Mouse (Mus musculus): ENCODE results near the gene Dock7. TPM values are rescaled to one million over a fixed set of nuclear protein-coding genes. Genes with fewer than 3 reads are reported as not detected.

Dock7 gene
- polyA plus RNA-seq, 1 experiment from 2014 or later, result 94.2 TPM

- Histone ChIP-seq H3K4me2 (replicated peaks) (peak overlapping the region; percentile 69), H3K27me3 (no peaks in the 10 kb centered on the region), H3K4me3 (peak overlapping the region; percentile 97), H3K4me1 (peaks cover 9% of the 10 kb centered on the region), H3K9ac (peak overlapping the region; percentile 94), H3K27ac (peak overlapping the region; percentile 100), H3K36me3 (no peaks in the 10 kb centered on the region; the same call in 1 of the 2 replicates), H3K9me3 (no peaks in the 10 kb centered on the region)
- WGBS, result under 1% methylated on average over 66 of the region's 66 CpGs
- peak; percentile 22 for ATAC-seq (ENCODE audit: insufficient number of reproducible peaks, insufficient read depth, low FRiP score, low TSS enrichment)
These were observed 196.4 kb downstream of the Dock7 start for GRCm38 (mm10) chr4:98924071-98924905.

GRCm38 (mm10) chr4:98923568-98924070 lies 197.1 kb downstream of the Dock7 start, which contains the start of gene Usp1:
Gene Usp1 (plus strand): TSS chr4:98923810.
- Histone ChIP-seq H3K9me3 (no peaks in the 10 kb centered on the region), H3K27me3 (no peaks in the 10 kb centered on the region), H3K4me2 (replicated peaks) (peak within 1 kb of the TSS; percentile 80), H3K36me3 (no peaks in the 10 kb centered on the region), H3K27ac (peak within 1 kb of the TSS; percentile 100), H3K4me1 (peaks cover 9% of the 10 kb centered on the region), H3K9ac (peak within 1 kb of the TSS; percentile 94), H3K4me3 (peak within 1 kb of the TSS; percentile 97)
- ATAC-seq (ENCODE audit: insufficient number of reproducible peaks, insufficient read depth, low FRiP score, low TSS enrichment), result peak; percentile 16
- under 1% methylated on average over 66 of the region's 67 CpGs for WGBS

GRCm38 (mm10) chr4:98922643-98923567 lies 197.8 kb downstream of the Dock7 start:
- peak; percentile 95 for ATAC-seq (ENCODE audit: insufficient number of reproducible peaks, insufficient read depth, low FRiP score, low TSS enrichment)
- Histone ChIP-seq H3K27me3 (no peaks in the 10 kb centered on the region), H3K36me3 (no peaks in the 10 kb centered on the region), H3K4me3 (peak overlapping the region; percentile 97), H3K9me3 (no peaks in the 10 kb centered on the region), H3K9ac (peak overlapping the region; percentile 85), H3K4me2 (replicated peaks) (peak overlapping the region; percentile 80), H3K4me1 (peaks cover 9% of the 10 kb centered on the region), H3K27ac (peak overlapping the region; percentile 100)
- WGBS, result under 1% methylated on average over 53 of the region's 53 CpGs

DNA sequence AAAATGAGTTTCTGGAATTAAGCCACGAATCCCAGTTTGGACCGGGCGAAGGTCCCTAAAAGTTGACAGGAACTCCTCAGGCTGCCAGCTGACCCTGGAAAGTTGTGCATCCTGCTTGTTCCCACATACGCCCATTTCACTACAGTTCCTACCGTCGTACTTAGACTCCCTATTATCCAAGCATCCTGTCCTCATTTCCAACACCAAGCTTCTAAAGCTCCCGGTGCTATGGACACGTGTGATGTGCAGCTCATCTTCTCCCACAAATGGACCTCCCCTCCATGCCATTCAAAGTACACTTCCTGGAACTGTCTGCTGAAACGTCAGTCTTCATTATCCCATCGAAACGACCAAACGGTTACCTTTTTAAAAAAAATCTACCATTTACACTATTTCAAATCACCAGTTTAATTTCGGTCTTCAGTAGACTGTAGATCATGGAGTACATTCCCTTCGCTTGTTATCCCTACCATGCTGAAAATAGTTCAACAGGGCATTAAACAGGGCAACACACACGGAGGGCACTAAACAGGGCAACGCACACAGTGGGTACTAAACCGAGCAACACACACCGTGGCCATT lies 198.6 kb downstream of the Dock7 start:
- Histone ChIP-seq H3K9ac (peak overlapping the region; percentile 85), H3K36me3 (no peaks in the 10 kb centered on the region), H3K4me1 (peaks cover 9% of the 10 kb centered on the region), H3K27ac (peak overlapping the region; percentile 98), H3K4me3 (peak overlapping the region; percentile 97), H3K27me3 (no peaks in the 10 kb centered on the region), H3K9me3 (no peaks in the 10 kb centered on the region), H3K4me2 (replicated peaks) (peak overlapping the region; percentile 80)
- ATAC-seq (ENCODE audit: insufficient number of reproducible peaks, insufficient read depth, low FRiP score, low TSS enrichment), result peak; percentile 1; the same call in 1 of the 2 replicates
- 16% methylated on average over 18 of the region's 18 CpGs for WGBS

- no peak overlapping the region for H3K27ac ChIP-seq
- H3K27me3 ChIP-seq, result no peaks in the 10 kb centered on the region
- no peak overlapping the region for H3K9ac ChIP-seq
- whole genome bisulfite sequencing, result 85% methylated on average over 4 of the region's 4 CpGs
- H3K36me3 ChIP-seq, result no peaks in the 10 kb centered on the region
- H3K4me3 ChIP-seq, result no peak overlapping the region
- peaks cover 8% of the 10 kb centered on the region for H3K4me1 ChIP-seq
- no peak for ATAC-seq (ENCODE audit: insufficient number of reproducible peaks, insufficient read depth, low FRiP score, low TSS enrichment)
- H3K4me2 ChIP-seq (replicated peaks), result no peak overlapping the region
- H3K9me3 ChIP-seq, result no peaks in the 10 kb centered on the region
These were observed 199.8 kb downstream of the Dock7 start for GRCm38 (mm10) chr4:98920896-98921295.

DNA sequence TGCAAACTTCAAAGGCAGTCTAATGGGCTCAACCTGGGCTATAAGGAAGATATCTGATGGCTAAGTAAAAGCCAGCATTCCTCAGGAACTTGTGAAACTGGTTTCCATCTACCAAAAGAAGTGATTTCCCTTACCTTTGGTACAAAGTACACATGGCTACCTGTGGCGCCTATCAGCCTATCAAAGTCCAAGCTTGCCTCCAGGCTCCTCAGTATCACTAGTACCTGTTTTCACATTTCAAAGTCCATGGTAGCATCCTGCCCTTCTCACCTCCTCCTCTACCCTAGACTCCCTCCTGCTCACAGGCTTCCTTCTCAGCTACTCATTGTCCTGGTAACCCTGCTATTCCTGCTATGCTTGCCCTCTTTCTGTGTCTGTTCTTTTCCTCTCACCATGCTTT lies 202.5 kb downstream of the Dock7 start:
- Histone ChIP-seq H3K36me3 (no peaks in the 10 kb centered on the region), H3K27ac (no peak overlapping the region), H3K4me3 (no peak overlapping the region), H3K4me2 (replicated peaks) (no peak overlapping the region), H3K9me3 (no peaks in the 10 kb centered on the region), H3K4me1 (no peaks in the 10 kb centered on the region), H3K9ac (no peak overlapping the region), H3K27me3 (no peaks in the 10 kb centered on the region)
- 100% methylated on average over 1 of the region's 1 CpGs for WGBS
- no peak for ATAC-seq (ENCODE audit: insufficient number of reproducible peaks, insufficient read depth, low FRiP score, low TSS enrichment)

DNA sequence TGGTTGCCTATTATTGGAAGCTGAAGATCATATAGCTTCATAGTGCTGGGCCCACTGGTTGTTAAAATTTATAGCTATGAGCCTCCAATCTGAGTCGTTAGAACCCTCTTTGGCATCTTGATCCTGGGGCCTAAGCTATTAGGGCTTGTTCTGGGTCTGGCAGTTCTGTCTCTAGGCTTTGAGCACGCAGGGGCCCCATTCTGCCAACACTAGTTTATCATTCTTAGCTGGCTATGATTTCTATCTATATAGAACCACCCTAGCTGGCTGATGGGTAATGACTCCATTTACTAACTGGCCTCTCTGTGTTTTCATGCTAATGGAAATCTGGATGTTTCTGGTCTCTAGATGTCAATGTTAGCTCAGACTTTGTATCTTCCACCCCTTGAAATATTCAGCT lies 203.0 kb downstream of the Dock7 start:
- Histone ChIP-seq H3K36me3 (no peaks in the 10 kb centered on the region), H3K4me3 (no peak overlapping the region), H3K4me2 (replicated peaks) (no peak overlapping the region), H3K9me3 (no peaks in the 10 kb centered on the region), H3K27me3 (no peaks in the 10 kb centered on the region), H3K4me1 (no peaks in the 10 kb centered on the region), H3K9ac (no peak overlapping the region), H3K27ac (no peak overlapping the region)
- ATAC-seq (ENCODE audit: insufficient number of reproducible peaks, insufficient read depth, low FRiP score, low TSS enrichment), result no peak
- 82% methylated on average over 2 of the region's 2 CpGs for WGBS

GRCm38 (mm10) chr4:98910246-98910645 lies 210.5 kb downstream of the Dock7 start:
- H3K4me2 ChIP-seq (replicated peaks), result no peak overlapping the region
- H3K36me3 ChIP-seq, result no peaks in the 10 kb centered on the region
- H3K4me1 ChIP-seq, result no peaks in the 10 kb centered on the region
- 87% methylated on average over 5 of the region's 5 CpGs for WGBS
- H3K9me3 ChIP-seq, result no peaks in the 10 kb centered on the region
- no peak overlapping the region for H3K9ac ChIP-seq
- H3K27ac ChIP-seq, result no peak overlapping the region
- ATAC-seq (ENCODE audit: insufficient number of reproducible peaks, insufficient read depth, low FRiP score, low TSS enrichment), result no peak
- H3K4me3 ChIP-seq, result no peak overlapping the region
- H3K27me3 ChIP-seq, result no peaks in the 10 kb centered on the region

DNA sequence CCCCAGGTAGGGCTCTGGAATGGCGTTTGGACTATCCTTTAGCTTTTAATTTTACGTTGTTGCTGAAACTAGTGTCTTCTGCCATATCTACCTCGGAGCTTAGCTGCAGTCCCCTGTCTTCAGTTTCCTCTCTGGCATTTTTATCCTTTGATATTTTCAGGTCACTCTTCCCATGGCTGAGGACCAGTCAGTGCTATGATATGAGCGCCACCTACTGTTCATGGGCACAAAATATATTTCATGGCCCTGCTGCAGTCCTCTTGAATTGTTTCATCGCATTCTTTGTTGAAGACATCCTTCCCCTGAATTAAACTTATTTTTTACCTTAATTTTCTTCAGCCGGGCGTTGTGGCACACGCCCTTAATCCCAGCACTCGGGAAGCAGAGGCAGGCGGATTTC lies 233.6 kb downstream of the Dock7 start:
- 17% methylated on average over 10 of the region's 10 CpGs for WGBS

More for the DNA sequence above, 233.6 kb downstream of the Dock7 start:
- Histone ChIP-seq H3K36me3 (no peaks in the 10 kb centered on the region), H3K9ac (no peak overlapping the region), H3K4me2 (replicated peaks) (no peak overlapping the region), H3K4me1 (no peaks in the 10 kb centered on the region), H3K9me3 (no peaks in the 10 kb centered on the region), H3K27me3 (no peaks in the 10 kb centered on the region), H3K4me3 (no peak overlapping the region), H3K27ac (no peak overlapping the region)
- peak; percentile 67; the same call in 1 of the 2 replicates for ATAC-seq (ENCODE audit: insufficient number of reproducible peaks, insufficient read depth, low FRiP score, low TSS enrichment)

Data from embryonic facial prominence, embryonic 12.5 days (tissue).